Mouse (Mus musculus) lung, postnatal 0 days (tissue): Measurements from ENCODE around the gene Grm1.

Experiments
- CTCF ChIP-seq: IDR thresholded peaks from 2 replicates; pipeline ENCODE4 v1.5.1; 2016; ENCODE audit warnings: antibody characterized with exemption, mild to moderate bottlenecking
- EP300 ChIP-seq: IDR thresholded peaks from 2 replicates; pipeline ENCODE4 v1.6.1; 2016; ENCODE audit warnings: antibody characterized with exemption, mild to moderate bottlenecking, control low read depth

DNA sequence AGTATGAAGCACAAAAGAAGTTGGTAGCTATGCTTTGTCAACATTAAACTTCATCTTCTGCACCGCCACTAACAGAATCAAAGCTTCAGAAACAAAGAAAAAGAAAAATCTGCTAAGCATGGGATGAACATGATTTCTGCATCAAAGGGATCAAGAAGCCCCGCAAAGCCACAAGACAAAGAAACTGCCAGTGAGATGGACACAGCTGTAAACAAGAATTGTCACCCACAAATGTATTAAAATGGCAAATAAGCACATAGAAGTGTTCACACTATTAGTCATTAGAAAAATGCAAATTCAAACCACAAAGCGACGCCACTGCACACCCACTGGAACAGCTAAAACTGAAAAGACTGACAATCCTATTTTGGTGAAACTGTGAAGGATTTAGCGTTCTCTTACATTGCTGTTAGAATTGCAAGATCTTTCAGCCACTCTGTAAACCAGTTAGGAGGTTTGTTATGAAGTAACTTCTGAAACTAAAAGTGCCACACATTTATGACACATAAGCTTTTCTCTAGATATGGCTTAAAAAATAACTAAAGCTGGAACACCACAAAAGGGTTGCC is 153.3 kb downstream of the Grm1 start:
- no peak for TF ChIP-seq EP300
- no peak for TF ChIP-seq CTCF
